Mouse (Mus musculus): ENCODE measurements around the gene Cd40.

DNA sequence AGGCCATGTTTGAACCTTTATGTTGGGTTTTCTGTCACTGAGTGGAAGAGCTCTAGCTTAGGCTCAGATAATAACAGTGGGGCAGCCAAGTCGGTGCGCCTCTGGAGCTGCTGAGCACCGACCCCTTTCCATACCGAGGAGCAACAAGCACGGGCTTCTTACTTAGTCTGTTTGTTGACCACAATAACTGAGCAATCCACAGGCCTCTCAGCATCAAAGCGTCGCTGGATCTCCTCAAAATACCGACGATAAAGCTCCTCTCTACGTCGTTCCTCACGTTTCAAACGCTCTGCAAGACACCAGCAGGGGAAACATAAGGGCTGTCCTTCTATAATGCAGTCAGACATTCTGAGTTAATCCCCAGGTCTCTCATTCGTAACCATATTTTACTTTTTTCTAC lies 46.3 kb upstream of the Cd40 start:
- TF ChIP-seq EP300 (IDR thresholded peaks at IDR 0.05; ENCODE audit: low read depth): no peak
- TF ChIP-seq CTCF (IDR thresholded peaks at IDR 0.05; ENCODE audit: low read depth): no peak
